Mouse (Mus musculus) stomach, postnatal 0 days (tissue): ENCODE measurements around the gene P4hb. TPM values are rescaled to one million over a fixed set of nuclear protein-coding genes. Genes with fewer than 3 reads are reported as not detected.
A peak's percentile ranks its signal among the peaks of the same experiment; 100 is the strongest.

Experiments used
- ATAC-seq: fragments of 200-750 bp; cut with Nextera tagmentation; 2 replicates; pipeline ENCODE4 v1.8.0; 2017; ENCODE audit not compliant: low FRiP score, low TSS enrichment
- DNase-seq: peaks from one replicate; pipeline ENCODE4 v3.0.0-alpha.2; 2016; ENCODE audit warnings: low spot score
- H3K27ac ChIP-seq: fragments of 300-500 bp; sonication (generic); replicated peaks from 2 replicates; pipeline ENCODE4 v1.5.1; 2014; ENCODE audit warnings: mild to moderate bottlenecking, control low read depth
- H3K27me3 ChIP-seq: fragments of 300-500 bp; sonication (generic); 2 replicates; pipeline ENCODE4 v1.6.1; 2014; ENCODE audit warnings: low read length; ENCODE audit not compliant: control insufficient read depth, insufficient read depth
- H3K36me3 ChIP-seq: fragments of 300-500 bp; sonication (generic); 2 replicates; pipeline ENCODE4 v1.6.1; 2014; ENCODE audit warnings: low read length, mixed read lengths; ENCODE audit not compliant: control insufficient read depth, insufficient read depth
- H3K4me1 ChIP-seq: fragments of 300-500 bp; sonication (generic); replicated peaks from 2 replicates; pipeline ENCODE4 v1.6.1; 2014; ENCODE audit warnings: antibody characterized with exemption; ENCODE audit not compliant: control insufficient read depth, insufficient read depth
- H3K4me2 ChIP-seq: fragments of 300-500 bp; sonication (generic); replicated peaks from 2 replicates; pipeline ENCODE4 v1.6.1; 2014; ENCODE audit warnings: low read depth, mild to moderate bottlenecking, control low read depth, moderate library complexity
- H3K4me3 ChIP-seq: fragments of 300-500 bp; sonication (generic); 2 replicates; pipeline ENCODE4 v1.5.1; 2014; ENCODE audit warnings: low read depth, low read length, control low read depth
- H3K9ac ChIP-seq: fragments of 300-500 bp; sonication (generic); 2 replicates; pipeline ENCODE4 v1.6.1; 2014; ENCODE audit warnings: mild to moderate bottlenecking, low read length, control low read depth, mixed read lengths
- H3K9me3 ChIP-seq: fragments of 300-500 bp; sonication (generic); 2 replicates; pipeline ENCODE4 v1.6.1; 2016; ENCODE audit warnings: low read length; ENCODE audit not compliant: control insufficient read depth
- CTCF ChIP-seq: IDR thresholded peaks from 2 replicates; pipeline ENCODE4 v1.5.1; 2016; ENCODE audit warnings: antibody characterized with exemption, low read depth, mild to moderate bottlenecking, moderate library complexity
- EP300 ChIP-seq: optimal IDR thresholded peaks from 2 replicates; pipeline ENCODE3; 2016; ENCODE audit warnings: antibody characterized with exemption
- WGBS: fragments of 180-500 bp; shearing (Covaris S2); extraction: QIAGEN DNeasy Blood & Tissue Kit; methylation state at CpG from one replicate; pipeline ENCODE4 v1.1.7; 2014; 5-methylcytosine and 5-hydroxymethylcytosine counted together
- polyA plus RNA-seq: library from polyadenylated mRNA; unstranded; fragments of >200 nt; fragmentation: Nextera tagmentation; extraction: Ambion mirVana; gene quantifications from 2 replicates; pipeline ENCODE4 v1.2.1, GENCODE M21; 2015

The P4hb gene
- polyA plus RNA-seq, 1 experiment from 2014 or later = 892 TPM

- Histone ChIP-seq H3K27ac (no peak overlapping the region), H3K4me3 (no peak overlapping the region), H3K36me3 (peaks cover 8% of the 10 kb centered on the region), H3K4me1 (peaks cover 5% of the 10 kb centered on the region; the same call in 1 of the 2 replicates), H3K9me3 (no peaks in the 10 kb centered on the region), H3K4me2 (no peak overlapping the region), H3K9ac (no peak overlapping the region), H3K27me3 (no peaks in the 10 kb centered on the region)
- DNase-seq (no peak), ATAC-seq (no peak)
- 92% methylated on average over 3 of the region's 3 CpGs for WGBS
- no peak for TF ChIP-seq EP300
These were observed 27.1 kb downstream of the P4hb start for GRCm38 (mm10) chr11:120545964-120546363.

GRCm38 (mm10) chr11:120542376-120542775 lies 30.7 kb downstream of the P4hb start:
- TF ChIP-seq EP300 (no peak), CTCF (no peak)
- Histone ChIP-seq H3K27ac (no peak overlapping the region), H3K36me3 (peaks cover 8% of the 10 kb centered on the region), H3K4me2 (no peak overlapping the region), H3K9me3 (no peaks in the 10 kb centered on the region), H3K4me1 (peaks cover 14% of the 10 kb centered on the region), H3K9ac (no peak overlapping the region), H3K4me3 (no peak overlapping the region), H3K27me3 (no peaks in the 10 kb centered on the region)
- DNase-seq (no peak), ATAC-seq (no peak)
- WGBS = 77% methylated on average over 6 of the region's 6 CpGs

GRCm38 (mm10) chr11:120541907-120542306 lies 31.1 kb downstream of the P4hb start:
- 36% methylated on average over 4 of the region's 4 CpGs for WGBS
- no peak for ATAC-seq
- Histone ChIP-seq H3K4me2 (no peak overlapping the region), H3K27ac (no peak overlapping the region), H3K4me1 (peaks cover 14% of the 10 kb centered on the region), H3K9ac (no peak overlapping the region), H3K36me3 (peaks cover 8% of the 10 kb centered on the region), H3K27me3 (no peaks in the 10 kb centered on the region), H3K9me3 (no peaks in the 10 kb centered on the region), H3K4me3 (no peak overlapping the region)
- peak; percentile 67 for TF ChIP-seq CTCF
- no peak for TF ChIP-seq EP300
- DNase-seq = no peak

- TF ChIP-seq EP300 = no peak
- no peak for TF ChIP-seq CTCF
- Histone ChIP-seq H3K9me3 (no peaks in the 10 kb centered on the region), H3K4me2 (no peak overlapping the region), H3K27ac (peak overlapping the region; percentile 74), H3K4me3 (no peak overlapping the region), H3K4me1 (peaks cover 14% of the 10 kb centered on the region), H3K27me3 (no peaks in the 10 kb centered on the region), H3K9ac (no peak overlapping the region), H3K36me3 (peaks cover 7% of the 10 kb centered on the region)
- DNase-seq (peak; percentile 88), ATAC-seq (peak; percentile 88)
- 19% methylated on average over 10 of the region's 10 CpGs for WGBS
These were observed 33.6 kb downstream of the P4hb start for GRCm38 (mm10) chr11:120539285-120540014.

- H3K36me3 ChIP-seq = peaks cover 1% of the 10 kb centered on the region
- ATAC-seq (no peak; the same call in 1 of the 2 replicates), DNase-seq (no peak)
- TF ChIP-seq EP300 = no peak
- no peak for TF ChIP-seq CTCF
- peaks cover 14% of the 10 kb centered on the region for H3K4me1 ChIP-seq
- H3K9ac ChIP-seq = no peak overlapping the region
- H3K27ac ChIP-seq = peak overlapping the region; percentile 74
- no peak overlapping the region for H3K4me2 ChIP-seq
- WGBS = 43% methylated on average over 8 of the region's 8 CpGs
- H3K4me3 ChIP-seq = no peak overlapping the region
- no peaks in the 10 kb centered on the region for H3K9me3 ChIP-seq
- no peaks in the 10 kb centered on the region for H3K27me3 ChIP-seq
These were observed 34.1 kb downstream of the P4hb start for GRCm38 (mm10) chr11:120538955-120539284.

- no peak overlapping the region for H3K4me2 ChIP-seq
- H3K9ac ChIP-seq = no peak overlapping the region
- ATAC-seq = peak; percentile 6; the same call in 1 of the 2 replicates
- H3K27me3 ChIP-seq = no peaks in the 10 kb centered on the region
- 22% methylated on average over 3 of the region's 3 CpGs for WGBS
- TF ChIP-seq EP300 (no peak), CTCF (no peak)
- no peaks in the 10 kb centered on the region for H3K9me3 ChIP-seq
- H3K4me1 ChIP-seq = peaks cover 14% of the 10 kb centered on the region
- no peak overlapping the region for H3K4me3 ChIP-seq
- H3K27ac ChIP-seq = peak overlapping the region; percentile 74
- DNase-seq = no peak
- no peaks in the 10 kb centered on the region; the same call in 1 of the 2 replicates for H3K36me3 ChIP-seq
These were observed 34.6 kb downstream of the P4hb start for GRCm38 (mm10) chr11:120538485-120538884.
